Mouse (Mus musculus) liver, adult 2 months (tissue): ENCODE results near the gene Afmid.

Source experiments
- CTCF ChIP-seq: fragments of 200-500 bp; IDR thresholded peaks from 2 replicates; pipeline ENCODE4 v1.5.1; 2011; ENCODE audit warnings: low read depth, low read length, control low read depth
- POLR2A ChIP-seq: fragments of 200-500 bp; IDR thresholded peaks from 2 replicates; pipeline ENCODE4 v1.6.1; 2011; ENCODE audit warnings: low read length, control low read depth; ENCODE audit not compliant: insufficient read depth; ENCODE audit errors: extremely low read depth

- no peak for TF ChIP-seq CTCF
- 0 out of 2 replicates have a peak, but pooled peaks have one; percentile 3 for TF ChIP-seq POLR2A
These were observed 46.8 kb upstream of the Afmid start for GRCm38 (mm10) chr11:117778851-117779433.
